Mouse (Mus musculus) common myeloid progenitor, adult 5-6 weeks (primary cell): ENCODE measurements around the gene Gata2. TPM values are rescaled to one million over a fixed set of nuclear protein-coding genes. Genes with fewer than 3 reads are reported as not detected.
A peak's percentile ranks its signal among the peaks of the same experiment; 100 is the strongest.

Source experiments
- ATAC-seq: replicated peaks from 2 replicates; pipeline ENCODE4 v1.8.0; 2016; ENCODE audit warnings: low read depth, mild to moderate bottlenecking, moderate TSS enrichment, inconsistent platforms; ENCODE audit not compliant: poor library complexity, severe bottlenecking
- total RNA-seq: library from RNA; stranded (forward); fragments of 200-1000, 187-1606 nt; gene quantifications from 2 replicates; pipeline ENCODE4 v1.2.3, GENCODE M21; 2017

Gata2 gene
- total RNA-seq, 1 experiment from 2014 or later, result 78.8 TPM

DNA sequence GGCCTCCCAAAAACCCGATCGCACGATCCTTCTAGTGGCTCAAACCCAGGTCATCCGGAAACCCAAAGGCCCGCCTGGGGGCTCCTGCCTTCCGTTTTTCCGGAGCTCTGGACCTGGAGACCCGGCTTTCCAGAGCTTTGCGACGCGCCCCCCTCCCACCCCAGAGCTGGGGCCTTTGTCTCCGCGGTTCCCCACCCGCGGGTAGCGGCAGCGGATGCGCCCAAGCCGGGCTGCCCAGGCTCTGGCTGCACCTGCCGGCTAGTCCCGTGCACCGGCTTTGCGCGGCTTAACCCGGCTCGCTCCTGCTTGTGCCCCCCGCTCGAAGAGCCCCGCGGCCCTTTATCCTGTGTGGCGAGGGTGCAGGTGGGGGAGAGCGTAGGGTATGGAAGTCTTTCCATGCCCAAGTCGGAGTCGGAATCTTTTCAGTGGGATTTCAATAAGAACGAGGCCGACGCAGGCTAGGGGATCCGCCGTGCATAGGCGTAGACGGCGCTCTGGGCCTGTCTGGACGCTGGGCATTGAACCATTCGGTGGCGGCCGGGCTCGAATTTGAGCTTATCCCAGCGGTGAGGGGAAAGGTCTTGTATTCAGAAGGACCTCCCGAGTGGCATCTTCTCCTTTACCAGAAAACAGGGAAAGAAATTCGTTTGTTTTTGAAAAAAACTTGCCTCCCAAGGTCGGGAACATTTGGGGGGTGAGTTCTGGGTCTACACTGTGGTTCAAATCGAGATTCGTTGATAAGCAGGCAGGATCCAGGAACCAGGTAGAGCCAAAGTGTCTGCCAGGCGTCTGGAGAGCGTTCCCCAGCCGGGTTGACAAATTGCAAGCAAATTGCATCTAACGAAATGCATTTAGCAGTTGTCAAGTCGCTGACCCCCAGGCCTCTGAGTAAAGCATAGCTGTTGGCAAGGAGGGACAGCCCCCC, 624 bp downstream of the Gata2 start:
- no peak for ATAC-seq

DNA sequence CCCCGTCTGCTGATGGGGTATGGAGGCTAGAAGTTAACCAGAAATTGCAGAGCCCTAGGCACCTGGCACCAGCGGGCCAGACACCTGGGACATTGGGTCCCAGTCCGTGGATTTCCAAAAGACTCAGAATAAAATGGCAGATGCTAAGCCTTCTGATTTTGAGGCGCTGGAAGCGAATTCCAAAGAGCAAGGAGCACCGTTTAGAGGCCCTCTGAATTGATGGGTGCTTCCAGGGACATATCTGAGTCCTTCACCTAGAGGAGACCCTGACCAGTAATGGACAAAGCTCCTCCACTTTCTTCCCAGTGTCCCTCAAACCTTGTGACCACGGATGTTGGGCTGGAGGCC, 1.3 kb downstream of the Gata2 start:
- no peak for ATAC-seq

DNA sequence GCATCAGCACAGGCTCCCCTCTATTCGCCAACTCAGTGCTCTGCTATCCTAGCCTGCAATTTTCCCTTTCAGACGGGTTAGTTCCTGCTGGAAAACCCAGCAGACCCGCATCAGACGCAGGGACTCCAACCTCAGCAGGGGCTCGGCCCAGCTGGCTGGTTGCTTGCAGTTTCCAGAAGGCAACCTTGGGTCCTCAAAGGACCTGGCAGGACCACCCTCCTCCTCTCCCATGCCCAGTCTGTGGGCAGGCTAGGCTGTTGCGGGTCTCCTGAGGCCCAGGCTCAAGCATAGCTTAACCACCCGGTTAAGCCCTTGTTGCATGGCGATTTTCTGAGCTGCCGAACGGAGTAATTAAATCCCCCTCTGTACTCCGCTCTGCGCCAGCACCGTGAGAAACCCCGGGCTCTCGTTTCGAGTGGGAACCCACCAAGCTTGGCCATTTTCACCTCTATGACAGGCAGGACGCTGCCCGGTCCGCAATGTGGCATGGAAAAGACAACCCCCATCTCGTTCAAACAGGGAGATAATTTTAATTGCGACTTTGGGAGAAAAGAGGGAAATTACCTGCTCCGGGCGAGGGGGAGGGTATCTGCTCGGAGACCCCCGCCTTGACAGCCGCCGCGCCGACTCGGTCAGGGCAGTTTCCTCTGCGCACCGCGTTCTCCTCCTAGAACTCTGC, 2.5 kb downstream of the Gata2 start:
- ATAC-seq, result no peak

DNA sequence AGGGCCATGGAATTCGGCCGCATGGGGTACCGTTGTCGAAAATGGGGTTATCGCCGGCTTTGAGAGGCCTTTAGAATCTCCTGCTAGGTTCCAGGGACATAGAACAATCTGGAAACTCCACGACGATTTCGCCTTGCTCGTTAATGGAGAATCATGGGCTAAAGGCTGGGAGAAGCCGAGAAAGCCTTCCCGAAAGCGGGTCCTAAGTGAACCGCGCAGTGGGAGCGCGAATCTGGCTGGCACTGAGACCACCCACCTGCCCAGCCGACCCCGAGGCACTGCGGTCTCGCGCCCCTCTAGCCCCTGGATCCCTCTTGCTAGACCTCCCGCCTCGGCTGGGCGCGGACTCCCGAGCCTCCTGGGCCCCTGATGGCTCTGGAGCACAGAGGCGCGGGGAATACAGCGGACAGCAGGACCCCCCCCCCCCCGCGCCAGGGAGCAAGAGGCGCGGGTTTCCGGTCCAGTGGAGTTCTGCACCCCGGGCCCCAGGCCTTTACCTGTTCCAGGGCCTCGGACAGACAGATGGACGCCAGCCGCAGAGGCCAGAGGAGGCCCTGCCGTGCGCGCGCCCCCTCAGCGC, 3.1 kb downstream of the Gata2 start:
- ATAC-seq, result no peak

DNA sequence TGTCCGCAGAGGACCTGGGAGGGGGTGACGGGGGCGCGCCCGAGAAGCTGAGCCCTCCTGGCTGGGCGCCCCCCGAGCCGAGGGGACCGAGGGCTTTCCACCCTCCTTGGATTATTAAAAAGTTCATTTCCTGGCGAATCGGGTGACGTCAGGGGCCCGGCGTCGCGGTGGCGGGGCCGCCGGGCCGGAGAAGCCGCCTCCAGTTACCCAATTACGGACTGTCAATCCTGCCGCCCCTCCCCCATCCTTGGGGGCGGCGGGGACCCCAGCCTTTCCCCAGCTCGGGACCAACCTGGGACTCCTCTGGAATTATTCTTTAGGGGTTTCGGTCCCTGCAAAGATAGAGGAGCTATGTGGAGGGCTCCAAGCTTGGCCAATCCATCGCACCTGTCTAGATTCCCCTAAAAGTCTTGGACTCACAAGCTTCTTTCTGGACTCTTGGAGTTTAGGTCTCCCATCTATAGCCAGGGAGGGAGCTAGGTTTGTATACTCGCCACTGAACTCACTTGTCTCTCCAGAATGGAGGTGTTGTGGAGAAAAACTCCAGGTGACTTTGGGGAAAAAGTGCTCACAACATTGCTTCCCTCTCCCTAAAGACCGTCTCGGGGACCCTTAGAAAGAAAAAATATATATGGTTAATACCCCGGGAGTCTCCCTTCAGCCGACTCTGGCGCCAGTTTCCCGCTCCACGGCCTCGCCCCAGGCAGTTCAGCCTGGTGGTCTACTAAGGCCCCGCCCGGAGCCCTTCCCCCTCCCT, 3.8 kb downstream of the Gata2 start:
- ATAC-seq, result no peak

- peak; percentile 8 for ATAC-seq
These were observed 4.6 kb downstream of the Gata2 start for GRCm38 (mm10) chr6:88198070-88198940.

GRCm38 (mm10) chr6:88199001-88199717, 5.5 kb downstream of the Gata2 start:
- no peak for ATAC-seq

DNA sequence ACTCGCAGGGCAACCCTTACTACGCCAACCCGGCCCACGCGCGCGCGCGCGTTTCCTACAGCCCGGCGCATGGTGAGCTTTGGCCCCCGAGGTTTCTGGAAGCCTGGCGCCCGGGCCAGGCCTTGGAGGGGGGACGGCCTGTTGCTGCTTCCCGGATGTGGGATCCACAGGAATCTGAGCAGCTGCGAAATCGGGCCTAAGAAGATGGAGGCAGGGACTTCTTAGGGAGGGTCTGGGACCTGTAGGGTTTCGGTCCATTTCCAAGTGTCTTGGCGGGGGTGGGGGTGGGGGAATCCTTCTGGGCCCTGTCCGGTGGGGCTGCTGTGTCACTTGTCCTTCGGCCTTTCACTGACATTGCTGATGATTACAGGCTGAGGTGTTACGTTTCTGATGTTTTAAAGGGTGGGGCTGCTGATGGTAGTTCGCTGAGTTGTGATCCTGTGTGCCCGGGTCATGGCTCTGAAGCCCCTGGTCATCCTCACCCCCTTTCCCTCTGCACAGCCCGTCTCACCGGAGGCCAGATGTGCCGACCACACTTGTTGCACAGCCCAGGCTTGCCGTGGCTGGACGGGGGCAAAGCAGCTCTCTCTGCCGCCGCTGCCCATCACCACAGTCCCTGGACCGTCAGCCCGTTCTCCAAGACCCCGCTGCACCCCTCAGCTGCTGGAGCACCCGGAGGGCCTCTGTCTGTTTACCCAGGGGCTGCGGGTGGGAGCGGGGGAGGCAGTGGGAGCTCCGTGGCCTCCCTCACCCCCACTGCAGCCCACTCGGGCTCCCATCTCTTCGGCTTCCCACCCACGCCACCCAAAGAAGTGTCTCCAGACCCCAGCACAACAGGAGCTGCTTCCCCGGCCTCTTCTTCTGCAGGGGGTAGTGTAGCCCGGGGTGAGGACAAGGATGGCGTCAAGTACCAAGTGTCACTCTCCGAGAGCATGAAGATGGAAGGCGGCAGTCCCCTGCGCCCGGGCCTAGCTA, 6.3 kb downstream of the Gata2 start:
- no peak for ATAC-seq

GRCm38 (mm10) chr6:88200693-88201609, 7.3 kb downstream of the Gata2 start:
- ATAC-seq, result no peak

DNA sequence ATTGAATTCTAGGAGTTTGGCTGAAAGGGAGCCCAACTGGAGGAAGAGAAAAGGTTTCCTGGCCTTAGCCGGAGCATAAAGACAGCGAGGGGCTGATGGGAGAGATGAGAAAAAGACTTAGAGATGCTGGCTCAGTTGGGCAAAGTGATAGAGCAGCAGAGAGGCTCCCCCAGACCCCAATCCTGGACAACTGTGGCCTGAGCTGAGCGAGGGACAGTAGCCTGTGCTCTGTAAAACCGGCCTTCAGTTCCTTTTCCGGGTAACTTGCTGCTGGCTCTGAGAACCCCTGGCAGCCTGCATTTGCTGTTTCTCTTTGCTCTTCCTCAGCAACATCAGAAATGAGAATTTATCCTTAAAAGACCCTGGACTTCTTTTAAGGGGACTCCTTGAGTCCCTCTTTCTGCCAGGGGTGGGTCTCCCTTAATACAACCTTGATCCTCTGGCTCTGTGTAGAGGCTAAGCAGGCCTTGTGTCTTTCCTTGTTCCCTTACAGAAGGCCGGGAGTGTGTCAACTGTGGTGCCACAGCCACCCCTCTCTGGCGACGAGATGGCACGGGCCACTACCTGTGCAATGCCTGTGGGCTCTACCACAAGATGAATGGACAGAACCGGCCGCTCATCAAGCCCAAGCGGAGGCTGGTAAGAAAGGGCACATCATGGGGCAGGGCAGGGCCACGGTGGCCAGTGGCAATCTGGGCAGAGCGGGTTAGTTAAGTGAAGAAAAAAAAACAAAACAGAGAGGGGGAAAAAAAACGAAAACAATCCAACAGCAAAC, 8.4 kb downstream of the Gata2 start:
- ATAC-seq, result no peak

- ATAC-seq, result peak; percentile 46
These were observed 9.4 kb downstream of the Gata2 start for GRCm38 (mm10) chr6:88202921-88203690.

GRCm38 (mm10) chr6:88203791-88204405, 10.2 kb downstream of the Gata2 start:
- ATAC-seq, result no peak

- no peak for ATAC-seq
These were observed 11.1 kb downstream of the Gata2 start for GRCm38 (mm10) chr6:88204531-88205385.

GRCm38 (mm10) chr6:88205386-88205700, 11.7 kb downstream of the Gata2 start:
- ATAC-seq, result no peak
